Mouse (Mus musculus): ENCODE data around the gene Olfr536. TPM values are rescaled to one million over a fixed set of nuclear protein-coding genes. Genes with fewer than 3 reads are reported as not detected.
"Not testable (repeated sequence)": the region's sequence is repeated elsewhere in the genome, so short reads cannot be mapped to it uniquely, and the experiment has no call there.

Gene Olfr536
- not detected in 2 replicates for polyA plus RNA-seq (2014; fragmentation: Nextera tagmentation; extraction: Ambion mirVana)

- not testable (repeated sequence) for H3K9ac ChIP-seq (replicated peaks; ENCODE audit: low read length); H3K27ac ChIP-seq (replicated peaks; ENCODE audit: low read depth, low read length); H3K36me3 ChIP-seq (ENCODE audit: control insufficient read depth, insufficient read depth, low read length); H3K4me3 ChIP-seq (replicated peaks; ENCODE audit: low read depth, low read length); H3K27me3 ChIP-seq (ENCODE audit: control insufficient read depth, insufficient read depth, low read length); ATAC-seq (ENCODE audit: low FRiP score, low TSS enrichment); H3K4me2 ChIP-seq (ENCODE audit: low read length); H3K9me3 ChIP-seq (ENCODE audit: control insufficient read depth, low read length); H3K4me1 ChIP-seq (ENCODE audit: control insufficient read depth, insufficient read depth, low read length)
- DNase-seq, result peak; percentile 4
- 62% methylated on average over 2 of the region's 2 CpGs for WGBS
These were observed at the start of gene Olfr536 for GRCm38 (mm10) chr7:140507346-140508021. TSS of gene Olfr536 (minus strand) at chr7:140507396.

- no peaks in the 10 kb centered on the region for H3K4me1 ChIP-seq (ENCODE audit: control insufficient read depth, insufficient read depth, low read length)
- no peaks in the 10 kb centered on the region for H3K36me3 ChIP-seq (ENCODE audit: control insufficient read depth, insufficient read depth, low read length)
- no peak overlapping the region for H3K4me3 ChIP-seq (replicated peaks; ENCODE audit: low read depth, low read length)
- 79% methylated on average over 2 of the region's 2 CpGs for WGBS
- no peak for DNase-seq
- H3K4me2 ChIP-seq (ENCODE audit: low read length), result no peak overlapping the region
- no peak overlapping the region for H3K9ac ChIP-seq (replicated peaks; ENCODE audit: low read length)
- no peak overlapping the region for H3K27ac ChIP-seq (replicated peaks; ENCODE audit: low read depth, low read length)
- H3K9me3 ChIP-seq (ENCODE audit: control insufficient read depth, low read length), result no peaks in the 10 kb centered on the region
- H3K27me3 ChIP-seq (ENCODE audit: control insufficient read depth, insufficient read depth, low read length), result no peaks in the 10 kb centered on the region
- no peak for ATAC-seq (ENCODE audit: low FRiP score, low TSS enrichment)
These were observed 32.5 kb upstream of the Olfr536 start for GRCm38 (mm10) chr7:140539746-140540145.

GRCm38 (mm10) chr7:140494702-140495101, 12.5 kb downstream of the Olfr536 start:
- no peak overlapping the region for H3K27ac ChIP-seq (replicated peaks; ENCODE audit: low read depth, low read length)
- H3K9ac ChIP-seq (replicated peaks; ENCODE audit: low read length), result no peak overlapping the region
- no peaks in the 10 kb centered on the region for H3K9me3 ChIP-seq (ENCODE audit: control insufficient read depth, low read length)
- H3K4me1 ChIP-seq (ENCODE audit: control insufficient read depth, insufficient read depth, low read length), result no peaks in the 10 kb centered on the region
- H3K4me3 ChIP-seq (replicated peaks; ENCODE audit: low read depth, low read length), result no peak overlapping the region
- H3K4me2 ChIP-seq (ENCODE audit: low read length), result no peak overlapping the region
- no peaks in the 10 kb centered on the region for H3K36me3 ChIP-seq (ENCODE audit: control insufficient read depth, insufficient read depth, low read length)
- ATAC-seq (ENCODE audit: low FRiP score, low TSS enrichment) (no peak), DNase-seq (no peak)
- H3K27me3 ChIP-seq (ENCODE audit: control insufficient read depth, insufficient read depth, low read length), result no peaks in the 10 kb centered on the region

GRCm38 (mm10) chr7:140494231-140494630, 13.0 kb downstream of the Olfr536 start:
- H3K9ac ChIP-seq (replicated peaks; ENCODE audit: low read length), result no peak overlapping the region
- 37% methylated on average over 2 of the region's 2 CpGs for WGBS
- no peaks in the 10 kb centered on the region for H3K9me3 ChIP-seq (ENCODE audit: control insufficient read depth, low read length)
- DNase-seq, result no peak
- H3K4me1 ChIP-seq (ENCODE audit: control insufficient read depth, insufficient read depth, low read length), result no peaks in the 10 kb centered on the region
- no peak overlapping the region for H3K4me3 ChIP-seq (replicated peaks; ENCODE audit: low read depth, low read length)
- H3K27me3 ChIP-seq (ENCODE audit: control insufficient read depth, insufficient read depth, low read length), result no peaks in the 10 kb centered on the region
- ATAC-seq (ENCODE audit: low FRiP score, low TSS enrichment), result no peak
- no peak overlapping the region for H3K4me2 ChIP-seq (ENCODE audit: low read length)
- H3K27ac ChIP-seq (replicated peaks; ENCODE audit: low read depth, low read length), result no peak overlapping the region
- no peaks in the 10 kb centered on the region for H3K36me3 ChIP-seq (ENCODE audit: control insufficient read depth, insufficient read depth, low read length)

GRCm38 (mm10) chr7:140488981-140489380, 18.2 kb downstream of the Olfr536 start:
- no peaks in the 10 kb centered on the region for H3K9me3 ChIP-seq (ENCODE audit: control insufficient read depth, low read length)
- no peaks in the 10 kb centered on the region for H3K36me3 ChIP-seq (ENCODE audit: control insufficient read depth, insufficient read depth, low read length)
- H3K4me3 ChIP-seq (replicated peaks; ENCODE audit: low read depth, low read length), result no peak overlapping the region
- no peak overlapping the region for H3K4me2 ChIP-seq (ENCODE audit: low read length)
- no peaks in the 10 kb centered on the region for H3K4me1 ChIP-seq (ENCODE audit: control insufficient read depth, insufficient read depth, low read length)
- ATAC-seq (ENCODE audit: low FRiP score, low TSS enrichment) (no peak), DNase-seq (no peak)
- no peak overlapping the region for H3K27ac ChIP-seq (replicated peaks; ENCODE audit: low read depth, low read length)
- H3K9ac ChIP-seq (replicated peaks; ENCODE audit: low read length), result no peak overlapping the region
- WGBS, result 84% methylated on average over 1 of the region's 1 CpGs
- no peaks in the 10 kb centered on the region for H3K27me3 ChIP-seq (ENCODE audit: control insufficient read depth, insufficient read depth, low read length)

- H3K4me2 ChIP-seq (ENCODE audit: low read length), result no peak within 1 kb of the TSS
- no peaks in the 10 kb centered on the region for H3K9me3 ChIP-seq (ENCODE audit: control insufficient read depth, low read length)
- no peaks in the 10 kb centered on the region for H3K4me1 ChIP-seq (ENCODE audit: control insufficient read depth, insufficient read depth, low read length)
- 92% methylated on average over 1 of the region's 1 CpGs for WGBS
- no peak within 1 kb of the TSS for H3K27ac ChIP-seq (replicated peaks; ENCODE audit: low read depth, low read length)
- no peak within 1 kb of the TSS for H3K4me3 ChIP-seq (replicated peaks; ENCODE audit: low read depth, low read length)
- H3K27me3 ChIP-seq (ENCODE audit: control insufficient read depth, insufficient read depth, low read length), result no peaks in the 10 kb centered on the region
- DNase-seq (no peak), ATAC-seq (ENCODE audit: low FRiP score, low TSS enrichment) (no peak)
- H3K9ac ChIP-seq (replicated peaks; ENCODE audit: low read length), result no peak within 1 kb of the TSS
- H3K36me3 ChIP-seq (ENCODE audit: control insufficient read depth, insufficient read depth, low read length), result no peaks in the 10 kb centered on the region
These were observed 23.3 kb downstream of the Olfr536 start, which contains the start of gene Olfr535 for GRCm38 (mm10) chr7:140483916-140484315. TSS of gene Olfr535 (plus strand) at chr7:140484216.

- H3K4me1 ChIP-seq (ENCODE audit: control insufficient read depth, insufficient read depth, low read length), result no peaks in the 10 kb centered on the region
- no peak overlapping the region for H3K9ac ChIP-seq (replicated peaks; ENCODE audit: low read length)
- H3K36me3 ChIP-seq (ENCODE audit: control insufficient read depth, insufficient read depth, low read length), result no peaks in the 10 kb centered on the region
- DNase-seq (no peak), ATAC-seq (ENCODE audit: low FRiP score, low TSS enrichment) (no peak)
- H3K27me3 ChIP-seq (ENCODE audit: control insufficient read depth, insufficient read depth, low read length), result no peaks in the 10 kb centered on the region
- H3K27ac ChIP-seq (replicated peaks; ENCODE audit: low read depth, low read length), result no peak overlapping the region
- H3K4me3 ChIP-seq (replicated peaks; ENCODE audit: low read depth, low read length), result no peak overlapping the region
- H3K4me2 ChIP-seq (ENCODE audit: low read length), result no peak overlapping the region
- no peaks in the 10 kb centered on the region for H3K9me3 ChIP-seq (ENCODE audit: control insufficient read depth, low read length)
- 96% methylated on average over 1 of the region's 1 CpGs for WGBS
These were observed 28.5 kb downstream of the Olfr536 start for GRCm38 (mm10) chr7:140478733-140479132.

- H3K27me3 ChIP-seq (ENCODE audit: control insufficient read depth, insufficient read depth, low read length), result no peaks in the 10 kb centered on the region
- no peak overlapping the region for H3K4me2 ChIP-seq (ENCODE audit: low read length)
- no peak overlapping the region for H3K9ac ChIP-seq (replicated peaks; ENCODE audit: low read length)
- no peaks in the 10 kb centered on the region for H3K4me1 ChIP-seq (ENCODE audit: control insufficient read depth, insufficient read depth, low read length)
- H3K4me3 ChIP-seq (replicated peaks; ENCODE audit: low read depth, low read length), result no peak overlapping the region
- H3K27ac ChIP-seq (replicated peaks; ENCODE audit: low read depth, low read length), result no peak overlapping the region
- no peaks in the 10 kb centered on the region for H3K9me3 ChIP-seq (ENCODE audit: control insufficient read depth, low read length)
- DNase-seq, result no peak
- no peak for ATAC-seq (ENCODE audit: low FRiP score, low TSS enrichment)
- no peaks in the 10 kb centered on the region for H3K36me3 ChIP-seq (ENCODE audit: control insufficient read depth, insufficient read depth, low read length)
- WGBS, result 93% methylated on average over 1 of the region's 1 CpGs
These were observed 29.3 kb downstream of the Olfr536 start for GRCm38 (mm10) chr7:140477886-140478285.

- not testable (repeated sequence) for H3K9ac ChIP-seq (replicated peaks; ENCODE audit: low read length); H3K36me3 ChIP-seq (ENCODE audit: control insufficient read depth, insufficient read depth, low read length); DNase-seq; H3K9me3 ChIP-seq (ENCODE audit: control insufficient read depth, low read length); ATAC-seq (ENCODE audit: low FRiP score, low TSS enrichment); H3K4me1 ChIP-seq (ENCODE audit: control insufficient read depth, insufficient read depth, low read length); H3K4me2 ChIP-seq (ENCODE audit: low read length); H3K27me3 ChIP-seq (ENCODE audit: control insufficient read depth, insufficient read depth, low read length); H3K4me3 ChIP-seq (replicated peaks; ENCODE audit: low read depth, low read length); H3K27ac ChIP-seq (replicated peaks; ENCODE audit: low read depth, low read length)
- no CpG with 5 or more reads among the region's 1 CpGs for WGBS
These were observed 44.1 kb downstream of the Olfr536 start, which contains the start of gene Olfr533 for GRCm38 (mm10) chr7:140463070-140463469. TSS of gene Olfr533 (plus strand) at chr7:140463370.
